Mouse (Mus musculus) intestine, embryonic 14.5 days (tissue): Measurements from ENCODE around the gene Hpcal1. TPM values are rescaled to one million over a fixed set of nuclear protein-coding genes. Genes with fewer than 3 reads are reported as not detected.

Source experiments
- ATAC-seq: fragments of 200-750 bp; cut with Nextera tagmentation; replicated peaks from 2 replicates; pipeline ENCODE4 v1.8.0; 2017; ENCODE audit warnings: low read depth, moderate number of reproducible peaks, moderate TSS enrichment, moderate library complexity; ENCODE audit not compliant: low FRiP score, low TSS enrichment
- DNase-seq: peaks from one replicate; pipeline ENCODE4 v3.0.0-alpha.2; 2018; ENCODE audit warnings: low spot score
- H3K27ac ChIP-seq: fragments of 300-500 bp; sonication (generic); 2 replicates; pipeline ENCODE4 v1.5.1; 2014; ENCODE audit warnings: low read depth, mild to moderate bottlenecking, control low read depth
- H3K27me3 ChIP-seq: fragments of 300-500 bp; sonication (generic); replicated peaks from 2 replicates; pipeline ENCODE4 v1.6.1; 2014; ENCODE audit warnings: low read length, control low read depth; ENCODE audit not compliant: control insufficient read depth, insufficient read depth
- H3K36me3 ChIP-seq: fragments of 300-500 bp; sonication (generic); 2 replicates; pipeline ENCODE4 v1.6.1; 2014; ENCODE audit warnings: low read length, control low read depth; ENCODE audit not compliant: control insufficient read depth, insufficient read depth
- H3K4me1 ChIP-seq: fragments of 300-500 bp; sonication (generic); replicated peaks from 2 replicates; pipeline ENCODE4 v1.6.1; 2014; ENCODE audit warnings: low read length, control low read depth, mixed read lengths; ENCODE audit not compliant: control insufficient read depth, insufficient read depth
- H3K4me2 ChIP-seq: fragments of 300-500 bp; sonication (generic); 2 replicates; pipeline ENCODE4 v1.6.1; 2014; ENCODE audit warnings: low read length
- H3K4me3 ChIP-seq: fragments of 300-500 bp; sonication (generic); 2 replicates; pipeline ENCODE4 v1.5.1; 2014; ENCODE audit warnings: low read depth, low read length, control low read depth, mixed read lengths
- H3K9ac ChIP-seq: fragments of 300-500 bp; sonication (generic); 2 replicates; pipeline ENCODE4 v1.6.1; 2014; ENCODE audit warnings: mild to moderate bottlenecking, low read length
- H3K9me3 ChIP-seq: fragments of 300-500 bp; sonication (generic); 2 replicates; pipeline ENCODE4 v1.6.1; 2016; ENCODE audit warnings: low read length, control low read depth; ENCODE audit not compliant: control insufficient read depth
- WGBS: fragments of 180-500 bp; shearing (Covaris S2); extraction: QIAGEN DNeasy Blood & Tissue Kit; methylation state at CpG from one replicate; pipeline ENCODE4 v1.1.7; 2014; 5-methylcytosine and 5-hydroxymethylcytosine counted together
- polyA plus RNA-seq: library from polyadenylated mRNA; unstranded; fragments of >200 nt; fragmentation: Nextera tagmentation; extraction: Ambion mirVana; gene quantifications from 2 replicates; pipeline ENCODE4 v1.2.1, GENCODE M21; 2014

Gene Hpcal1
- polyA plus RNA-seq, 1 experiment from 2014 or later, result 48.6 TPM

- DNase-seq (no peak), ATAC-seq (no peak)
- Histone ChIP-seq H3K36me3 (no peaks in the 10 kb centered on the region), H3K9ac (no peak overlapping the region), H3K9me3 (no peaks in the 10 kb centered on the region), H3K4me1 (peaks cover 33% of the 10 kb centered on the region), H3K4me3 (no peak overlapping the region), H3K27ac (no peak overlapping the region), H3K4me2 (no peak overlapping the region), H3K27me3 (no peaks in the 10 kb centered on the region)
- WGBS, result 33% methylated on average over 10 of the region's 10 CpGs
Observed at GRCm38 (mm10) chr12:17747191-17748154, 56.8 kb downstream of the Hpcal1 start.

GRCm38 (mm10) chr12:17748155-17748529 is 57.5 kb downstream of the Hpcal1 start:
- H3K27me3 ChIP-seq, result no peaks in the 10 kb centered on the region
- H3K27ac ChIP-seq, result no peak overlapping the region
- H3K4me2 ChIP-seq, result no peak overlapping the region
- no peak overlapping the region for H3K9ac ChIP-seq
- 38% methylated on average over 4 of the region's 4 CpGs for WGBS
- ATAC-seq (no peak), DNase-seq (no peak)
- H3K36me3 ChIP-seq, result no peaks in the 10 kb centered on the region
- H3K4me3 ChIP-seq, result no peak overlapping the region
- peaks cover 30% of the 10 kb centered on the region for H3K4me1 ChIP-seq
- H3K9me3 ChIP-seq, result no peaks in the 10 kb centered on the region

GRCm38 (mm10) chr12:17749784-17750183 is 59.1 kb downstream of the Hpcal1 start:
- 32% methylated on average over 3 of the region's 3 CpGs for WGBS
- ATAC-seq, result 0 out of 2 replicates have a peak, but pooled peaks have one; percentile 22
- H3K4me1 ChIP-seq, result peaks cover 30% of the 10 kb centered on the region
- H3K27ac ChIP-seq, result no peak overlapping the region
- H3K9me3 ChIP-seq, result no peaks in the 10 kb centered on the region
- H3K4me3 ChIP-seq, result no peak overlapping the region
- H3K4me2 ChIP-seq, result no peak overlapping the region
- no peak for DNase-seq
- no peak overlapping the region for H3K9ac ChIP-seq
- no peaks in the 10 kb centered on the region for H3K27me3 ChIP-seq
- no peaks in the 10 kb centered on the region for H3K36me3 ChIP-seq

- ATAC-seq (no peak), DNase-seq (no peak)
- peaks cover 30% of the 10 kb centered on the region for H3K4me1 ChIP-seq
- H3K27ac ChIP-seq, result no peak overlapping the region
- H3K9ac ChIP-seq, result no peak overlapping the region
- no peaks in the 10 kb centered on the region for H3K36me3 ChIP-seq
- H3K4me2 ChIP-seq, result no peak overlapping the region
- WGBS, result 51% methylated on average over 4 of the region's 4 CpGs
- H3K27me3 ChIP-seq, result no peaks in the 10 kb centered on the region
- no peak overlapping the region for H3K4me3 ChIP-seq
- H3K9me3 ChIP-seq, result no peaks in the 10 kb centered on the region
Observed at GRCm38 (mm10) chr12:17750500-17750899, 59.8 kb downstream of the Hpcal1 start.

- DNase-seq (no peak), ATAC-seq (no peak)
- Histone ChIP-seq H3K4me2 (no peak overlapping the region), H3K27ac (no peak overlapping the region), H3K9ac (no peak overlapping the region), H3K4me1 (peaks cover 13% of the 10 kb centered on the region; the same call in 1 of the 2 replicates), H3K9me3 (no peaks in the 10 kb centered on the region), H3K27me3 (no peaks in the 10 kb centered on the region), H3K36me3 (no peaks in the 10 kb centered on the region), H3K4me3 (no peak overlapping the region)
- 62% methylated on average over 5 of the region's 5 CpGs for WGBS
Observed at GRCm38 (mm10) chr12:17752828-17753227, 62.2 kb downstream of the Hpcal1 start.

GRCm38 (mm10) chr12:17754771-17755170 is 64.1 kb downstream of the Hpcal1 start:
- H3K36me3 ChIP-seq, result no peaks in the 10 kb centered on the region
- no peak overlapping the region for H3K4me3 ChIP-seq
- no peak for DNase-seq
- H3K4me1 ChIP-seq, result peaks cover 10% of the 10 kb centered on the region; the same call in 1 of the 2 replicates
- H3K9ac ChIP-seq, result no peak overlapping the region
- H3K27me3 ChIP-seq, result no peaks in the 10 kb centered on the region
- H3K4me2 ChIP-seq, result no peak overlapping the region
- H3K9me3 ChIP-seq, result no peaks in the 10 kb centered on the region
- WGBS, result 96% methylated on average over 1 of the region's 1 CpGs
- no peak for ATAC-seq
- H3K27ac ChIP-seq, result no peak overlapping the region

- Histone ChIP-seq H3K4me3 (no peak overlapping the region), H3K4me2 (no peak overlapping the region), H3K36me3 (no peaks in the 10 kb centered on the region), H3K27ac (no peak overlapping the region), H3K4me1 (no peaks in the 10 kb centered on the region), H3K9ac (no peak overlapping the region), H3K27me3 (no peaks in the 10 kb centered on the region), H3K9me3 (no peaks in the 10 kb centered on the region)
- 77% methylated on average over 4 of the region's 4 CpGs for WGBS
- DNase-seq (no peak), ATAC-seq (no peak)
Observed at GRCm38 (mm10) chr12:17756891-17757290, 66.2 kb downstream of the Hpcal1 start.

GRCm38 (mm10) chr12:17762286-17762933 is 71.8 kb downstream of the Hpcal1 start:
- Histone ChIP-seq H3K9ac (no peak overlapping the region), H3K27ac (no peak overlapping the region), H3K36me3 (no peaks in the 10 kb centered on the region), H3K9me3 (no peaks in the 10 kb centered on the region), H3K4me3 (no peak overlapping the region), H3K27me3 (no peaks in the 10 kb centered on the region), H3K4me2 (no peak overlapping the region), H3K4me1 (no peaks in the 10 kb centered on the region)
- DNase-seq (no peak), ATAC-seq (no peak)
- WGBS, result 72% methylated on average over 6 of the region's 6 CpGs
